ENCODE assay signal across 14 mouse cellular contexts in genomic region chr2:62382440-62382839, GRCm38 (mm10).
"Had no signal": no experiment of that assay in that cellular context is flagged by ENCODE, and none has a peak within 500 bp of the region (broad histone marks: within the 10 kb centered on the region; RNA-seq: fewer than 3 reads in every experiment).

No protein-coding gene starts in this region.

- H3K9me3 ChIP-seq: limb, embryonic 12.5 days; megakaryocyte, embryonic 14.5 days; midbrain, embryonic 15.5 days; neural tube, embryonic 13.5 days had no signal

- ATAC-seq: midbrain, embryonic 15.5 days had no signal

- H3K4me1 ChIP-seq: limb, embryonic 12.5 days; midbrain, embryonic 15.5 days; neural tube, embryonic 13.5 days had no signal

- DNase-seq: kidney, adult 11 months; kidney, adult 9 months; kidney, postnatal 36 days; layer of hippocampus, adult 9-11 months; retina, postnatal 1 day; thymus, postnatal 25 days had no signal

- H3K9ac ChIP-seq: limb, embryonic 12.5 days; liver, embryonic 14.5 days; midbrain, embryonic 15.5 days; neural tube, embryonic 13.5 days had no signal

- H3K4me2 ChIP-seq: limb, embryonic 12.5 days; midbrain, embryonic 11.5 days; midbrain, embryonic 15.5 days; neural tube, embryonic 13.5 days had no signal

- H3K36me3 ChIP-seq: limb, embryonic 12.5 days; midbrain, embryonic 15.5 days; neural tube, embryonic 13.5 days had no signal

- H3K4me3 ChIP-seq: limb, embryonic 12.5 days; megakaryocyte, embryonic 14.5 days; midbrain, embryonic 15.5 days; neural tube, embryonic 13.5 days had no signal

- H3K27ac ChIP-seq: kidney, postnatal 0 days; limb, embryonic 12.5 days; liver, embryonic 14.5 days; macrophage; midbrain, embryonic 15.5 days; neural tube, embryonic 13.5 days had no signal

- H3K27me3 ChIP-seq: limb, embryonic 12.5 days; megakaryocyte, embryonic 14.5 days; midbrain, embryonic 15.5 days; neural tube, embryonic 13.5 days had no signal
